Mouse (Mus musculus): ENCODE measurements at regions not wholly inside any gene's neighbourhood (a gene's known extent, or its start where the extent isn't known, plus 50 kb on each side); places are given as distances from the start of the nearest gene placed in this dataset.

- DNase-seq (ENCODE audit: low spot score in 2 of 2): no peak
Observed at GRCm38 (mm10) chr11:57911698-57912283, 79.2 kb upstream of the Hand1 start.

DNA sequence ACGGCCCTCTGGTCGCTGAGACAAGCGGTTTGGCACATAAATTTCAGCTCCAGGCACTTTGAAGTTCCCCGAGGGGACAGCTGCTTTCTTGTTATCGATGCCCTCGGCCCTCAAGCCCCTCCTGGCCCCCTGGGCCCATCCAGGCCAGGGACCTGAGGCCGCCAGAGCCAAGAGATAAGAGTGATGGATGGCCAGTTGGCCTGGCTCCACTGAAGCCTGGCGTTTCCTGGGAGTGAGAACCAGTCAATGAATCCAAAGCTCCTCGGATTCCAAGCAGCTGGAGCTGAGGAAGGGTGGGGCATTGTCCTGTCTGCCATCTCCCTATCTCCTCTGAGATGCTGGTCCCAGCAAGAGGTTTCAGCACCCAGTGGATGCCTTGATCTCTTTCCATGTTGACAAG, 71.6 kb upstream of the Hand1 start:
- DNase-seq (ENCODE audit: low spot score in 2 of 2): no peak

GRCm38 (mm10) chr11:57899335-57899734, 66.7 kb upstream of the Hand1 start:
- no peak for DNase-seq (ENCODE audit: low spot score in 2 of 2)

DNA sequence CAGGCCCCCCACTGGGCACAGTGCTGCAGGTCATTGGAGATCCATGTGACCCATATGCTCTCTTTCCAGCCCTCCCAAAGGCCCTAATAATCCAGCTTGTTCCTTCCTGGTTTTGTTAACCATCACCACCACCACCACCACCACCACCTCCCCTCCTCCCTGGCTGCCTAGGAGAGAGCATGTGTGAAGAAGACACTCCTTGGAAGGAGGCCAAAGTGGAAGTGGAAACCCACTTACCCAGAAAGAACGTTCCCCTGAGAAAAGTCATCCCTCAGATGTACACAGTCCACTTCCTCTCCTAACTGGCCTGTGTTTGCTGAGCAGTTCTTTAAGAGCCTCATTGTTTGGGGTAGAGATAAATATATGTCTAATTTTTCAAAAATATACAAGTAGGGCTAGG, 62.9 kb upstream of the Hand1 start:
- no peak for DNase-seq (ENCODE audit: low spot score in 2 of 2)

DNA sequence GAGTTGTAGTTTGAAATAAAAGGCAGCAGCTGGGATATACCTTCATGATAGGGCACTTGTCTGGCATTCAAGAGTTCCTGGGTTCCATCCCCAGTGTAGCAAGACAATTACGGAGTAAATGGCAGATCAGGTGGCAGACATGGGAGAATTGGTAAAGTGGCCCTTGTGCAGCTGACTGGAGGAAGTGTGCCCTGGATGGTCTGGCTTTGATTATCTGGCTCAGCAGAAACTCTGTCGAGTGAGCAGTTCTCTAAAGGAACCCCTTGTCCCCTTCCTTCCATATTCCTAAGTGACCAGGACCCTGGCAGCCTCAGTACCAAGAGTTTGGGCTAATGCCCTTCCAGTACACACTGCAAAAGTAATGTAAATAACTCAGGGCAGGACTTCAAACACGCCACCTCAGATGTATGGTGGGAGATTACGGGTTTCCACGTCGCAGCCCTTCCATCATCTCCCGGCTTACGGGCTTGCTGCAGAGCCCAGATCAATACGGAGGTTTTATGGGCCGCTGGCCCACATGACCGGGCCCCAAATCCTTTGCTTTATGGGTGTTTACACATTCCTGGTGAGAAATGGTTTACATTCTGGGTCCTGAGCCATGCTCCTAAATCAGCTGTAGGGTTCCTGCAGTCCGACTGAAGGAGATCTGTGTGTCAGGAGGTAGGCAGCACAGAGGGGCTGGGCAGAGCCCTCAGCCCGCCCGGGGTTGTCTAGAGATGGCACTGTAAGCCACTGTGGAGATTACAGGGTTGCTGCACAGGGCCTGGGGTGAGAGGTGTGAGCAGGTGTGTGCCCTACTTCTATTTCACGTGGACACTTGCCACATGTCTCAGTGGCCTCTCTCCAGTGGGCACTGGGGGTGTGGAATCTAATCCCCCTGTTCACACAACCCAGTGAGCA, 50.4 kb upstream of the Hand1 start:
- DNase-seq (ENCODE audit: low spot score in 2 of 2): no peak
